Mouse (Mus musculus): ENCODE measurements at regions not wholly inside any gene's neighbourhood (a gene's known extent, or its start where the extent isn't known, plus 50 kb on each side); places are given as distances from the start of the nearest gene placed in this dataset.

- Histone ChIP-seq H3ac (ENCODE audit: control insufficient read depth, insufficient read length, low read depth) (no peak overlapping the region), H3K36me3 (ENCODE audit: control insufficient read depth, insufficient read depth) (no peaks in the 10 kb centered on the region), H3K27me3 (ENCODE audit: control insufficient read depth, insufficient read depth, insufficient read length) (no peaks in the 10 kb centered on the region), H3K4me3 (ENCODE audit: insufficient read depth, poor library complexity, severe bottlenecking) (no peak overlapping the region), H3K79me2 (ENCODE audit: control insufficient read depth, insufficient read depth) (no peaks in the 10 kb centered on the region), H3K79me3 (ENCODE audit: low read depth) (no peaks in the 10 kb centered on the region)
- TF ChIP-seq FOSL1 (IDR thresholded peaks at IDR 0.05; ENCODE audit: insufficient read depth, low read length, poor library complexity, severe bottlenecking) (no peak), CEBPB (IDR thresholded peaks at IDR 0.05; ENCODE audit: low read depth) (no peak), CTCF (IDR thresholded peaks at IDR 0.05; ENCODE audit: control insufficient read depth, insufficient read depth, insufficient read length) (no peak), MYOD1 (IDR thresholded peaks at IDR 0.05; ENCODE audit: control insufficient read depth, insufficient read length, low read depth) (no peak), MAX (IDR thresholded peaks at IDR 0.05) (no peak), USF1 (IDR thresholded peaks at IDR 0.05; ENCODE audit: low read depth) (no peak), MYOG (IDR thresholded peaks at IDR 0.05; ENCODE audit: control insufficient read depth, extremely low read depth, insufficient read length) (no peak)
Measured at GRCm38 (mm10) chr10:83897558-83897957, 174.9 kb downstream of the 1500009L16Rik start.

- no peaks in the 10 kb centered on the region for H3K79me3 ChIP-seq (ENCODE audit: low read depth)
- TF ChIP-seq MYOD1 (IDR thresholded peaks at IDR 0.05; ENCODE audit: control insufficient read depth, insufficient read length, low read depth) (no peak), MYOG (IDR thresholded peaks at IDR 0.05; ENCODE audit: control insufficient read depth, extremely low read depth, insufficient read length) (no peak), MAX (IDR thresholded peaks at IDR 0.05) (no peak), USF1 (IDR thresholded peaks at IDR 0.05; ENCODE audit: low read depth) (no peak)
Measured at GRCm38 (mm10) chr10:83906751-83907150, 184.1 kb downstream of the 1500009L16Rik start.

GRCm38 (mm10) chr10:83910649-83911370, 188.1 kb downstream of the 1500009L16Rik start:
- TF ChIP-seq CEBPB (IDR thresholded peaks at IDR 0.05; ENCODE audit: low read depth) (no peak), CTCF (IDR thresholded peaks at IDR 0.05; ENCODE audit: control insufficient read depth, insufficient read depth, insufficient read length) (no peak), MAX (IDR thresholded peaks at IDR 0.05) (no peak), MYOD1 (IDR thresholded peaks at IDR 0.05; ENCODE audit: control insufficient read depth, insufficient read length, low read depth) (no peak)
- Histone ChIP-seq H3K36me3 (ENCODE audit: control insufficient read depth, insufficient read depth) (no peaks in the 10 kb centered on the region), H3K27me3 (ENCODE audit: control insufficient read depth, insufficient read depth, insufficient read length) (no peaks in the 10 kb centered on the region), H3ac (ENCODE audit: control insufficient read depth, insufficient read length, low read depth) (no peak overlapping the region), H3K4me3 (ENCODE audit: insufficient read depth, poor library complexity, severe bottlenecking) (no peak overlapping the region), H3K79me2 (ENCODE audit: control insufficient read depth, insufficient read depth) (no peaks in the 10 kb centered on the region), H3K79me3 (ENCODE audit: low read depth) (no peaks in the 10 kb centered on the region)

More at GRCm38 (mm10) chr10:83906751-83907150, 184.1 kb downstream of the 1500009L16Rik start:
- no peaks in the 10 kb centered on the region for H3K36me3 ChIP-seq (ENCODE audit: control insufficient read depth, insufficient read depth)
- H3K27me3 ChIP-seq (ENCODE audit: control insufficient read depth, insufficient read depth, insufficient read length) = no peaks in the 10 kb centered on the region
- H3ac ChIP-seq (ENCODE audit: control insufficient read depth, insufficient read length, low read depth) = no peak overlapping the region
- H3K4me3 ChIP-seq (ENCODE audit: insufficient read depth, poor library complexity, severe bottlenecking) = no peak overlapping the region
- no peaks in the 10 kb centered on the region for H3K79me2 ChIP-seq (ENCODE audit: control insufficient read depth, insufficient read depth)

- H3K27me3 ChIP-seq (ENCODE audit: control insufficient read depth, insufficient read depth, insufficient read length) = no peaks in the 10 kb centered on the region
- no peak overlapping the region for H3ac ChIP-seq (ENCODE audit: control insufficient read depth, insufficient read length, low read depth)
- no peak overlapping the region for H3K4me3 ChIP-seq (ENCODE audit: insufficient read depth, poor library complexity, severe bottlenecking)
- TF ChIP-seq CTCF (IDR thresholded peaks at IDR 0.05; ENCODE audit: control insufficient read depth, insufficient read depth, insufficient read length) (no peak), MYOG (IDR thresholded peaks at IDR 0.05; ENCODE audit: control insufficient read depth, extremely low read depth, insufficient read length) (no peak), MAX (IDR thresholded peaks at IDR 0.05) (no peak), CEBPB (IDR thresholded peaks at IDR 0.05; ENCODE audit: low read depth) (no peak), FOSL1 (IDR thresholded peaks at IDR 0.05; ENCODE audit: insufficient read depth, low read length, poor library complexity, severe bottlenecking) (no peak), USF1 (IDR thresholded peaks at IDR 0.05; ENCODE audit: low read depth) (no peak), MYOD1 (IDR thresholded peaks at IDR 0.05; ENCODE audit: control insufficient read depth, insufficient read length, low read depth) (no peak)
- no peaks in the 10 kb centered on the region for H3K36me3 ChIP-seq (ENCODE audit: control insufficient read depth, insufficient read depth)
- H3K79me2 ChIP-seq (ENCODE audit: control insufficient read depth, insufficient read depth) = no peaks in the 10 kb centered on the region
- no peaks in the 10 kb centered on the region for H3K79me3 ChIP-seq (ENCODE audit: low read depth)
Measured at GRCm38 (mm10) chr10:83914401-83915132, 191.9 kb downstream of the 1500009L16Rik start.

GRCm38 (mm10) chr10:83915133-83915730, 192.6 kb downstream of the 1500009L16Rik start:
- H3K27me3 ChIP-seq (ENCODE audit: control insufficient read depth, insufficient read depth, insufficient read length) = no peaks in the 10 kb centered on the region
- no peaks in the 10 kb centered on the region for H3K79me2 ChIP-seq (ENCODE audit: control insufficient read depth, insufficient read depth)
- TF ChIP-seq MYOG (IDR thresholded peaks at IDR 0.05; ENCODE audit: control insufficient read depth, extremely low read depth, insufficient read length) = no peak
- no peak for TF ChIP-seq MYOD1 (IDR thresholded peaks at IDR 0.05; ENCODE audit: control insufficient read depth, insufficient read length, low read depth)
- no peak for TF ChIP-seq USF1 (IDR thresholded peaks at IDR 0.05; ENCODE audit: low read depth)
- TF ChIP-seq MAX (IDR thresholded peaks at IDR 0.05) = no peak
- TF ChIP-seq CEBPB (IDR thresholded peaks at IDR 0.05; ENCODE audit: low read depth) = no peak
- TF ChIP-seq CTCF (IDR thresholded peaks at IDR 0.05; ENCODE audit: control insufficient read depth, insufficient read depth, insufficient read length) = no peak
- no peak for TF ChIP-seq FOSL1 (IDR thresholded peaks at IDR 0.05; ENCODE audit: insufficient read depth, low read length, poor library complexity, severe bottlenecking)
- no peaks in the 10 kb centered on the region for H3K36me3 ChIP-seq (ENCODE audit: control insufficient read depth, insufficient read depth)
- no peak overlapping the region for H3K4me3 ChIP-seq (ENCODE audit: insufficient read depth, poor library complexity, severe bottlenecking)
- H3K79me3 ChIP-seq (ENCODE audit: low read depth) = no peaks in the 10 kb centered on the region
- no peak overlapping the region for H3ac ChIP-seq (ENCODE audit: control insufficient read depth, insufficient read length, low read depth)
